Mouse (Mus musculus) stomach, postnatal 0 days (tissue): Measurements from ENCODE around the gene Cacna2d4. TPM values are rescaled to one million over a fixed set of nuclear protein-coding genes. Genes with fewer than 3 reads are reported as not detected.

ENCODE experiments used
- ATAC-seq: fragments of 200-750 bp; cut with Nextera tagmentation; 2 replicates; pipeline ENCODE4 v1.8.0; 2017; ENCODE audit not compliant: low FRiP score, low TSS enrichment
- DNase-seq: peaks from one replicate; pipeline ENCODE4 v3.0.0-alpha.2; 2016; ENCODE audit warnings: low spot score
- H3K27ac ChIP-seq: fragments of 300-500 bp; sonication (generic); replicated peaks from 2 replicates; pipeline ENCODE4 v1.5.1; 2014; ENCODE audit warnings: mild to moderate bottlenecking, control low read depth
- H3K27me3 ChIP-seq: fragments of 300-500 bp; sonication (generic); 2 replicates; pipeline ENCODE4 v1.6.1; 2014; ENCODE audit warnings: low read length; ENCODE audit not compliant: control insufficient read depth, insufficient read depth
- H3K36me3 ChIP-seq: fragments of 300-500 bp; sonication (generic); 2 replicates; pipeline ENCODE4 v1.6.1; 2014; ENCODE audit warnings: low read length, mixed read lengths; ENCODE audit not compliant: control insufficient read depth, insufficient read depth
- H3K4me1 ChIP-seq: fragments of 300-500 bp; sonication (generic); replicated peaks from 2 replicates; pipeline ENCODE4 v1.6.1; 2014; ENCODE audit warnings: antibody characterized with exemption; ENCODE audit not compliant: control insufficient read depth, insufficient read depth
- H3K4me2 ChIP-seq: fragments of 300-500 bp; sonication (generic); replicated peaks from 2 replicates; pipeline ENCODE4 v1.6.1; 2014; ENCODE audit warnings: low read depth, mild to moderate bottlenecking, control low read depth, moderate library complexity
- H3K4me3 ChIP-seq: fragments of 300-500 bp; sonication (generic); 2 replicates; pipeline ENCODE4 v1.5.1; 2014; ENCODE audit warnings: low read depth, low read length, control low read depth
- H3K9ac ChIP-seq: fragments of 300-500 bp; sonication (generic); 2 replicates; pipeline ENCODE4 v1.6.1; 2014; ENCODE audit warnings: mild to moderate bottlenecking, low read length, control low read depth, mixed read lengths
- H3K9me3 ChIP-seq: fragments of 300-500 bp; sonication (generic); 2 replicates; pipeline ENCODE4 v1.6.1; 2016; ENCODE audit warnings: low read length; ENCODE audit not compliant: control insufficient read depth
- CTCF ChIP-seq: IDR thresholded peaks from 2 replicates; pipeline ENCODE4 v1.5.1; 2016; ENCODE audit warnings: antibody characterized with exemption, low read depth, mild to moderate bottlenecking, moderate library complexity
- EP300 ChIP-seq: optimal IDR thresholded peaks from 2 replicates; pipeline ENCODE3; 2016; ENCODE audit warnings: antibody characterized with exemption
- WGBS: fragments of 180-500 bp; shearing (Covaris S2); extraction: QIAGEN DNeasy Blood & Tissue Kit; methylation state at CpG from one replicate; pipeline ENCODE4 v1.1.7; 2014; 5-methylcytosine and 5-hydroxymethylcytosine counted together
- polyA plus RNA-seq: library from polyadenylated mRNA; unstranded; fragments of >200 nt; fragmentation: Nextera tagmentation; extraction: Ambion mirVana; gene quantifications from 2 replicates; pipeline ENCODE4 v1.2.1, GENCODE M21; 2015

The Cacna2d4 gene
- polyA plus RNA-seq, 1 experiment from 2014 or later, result 0.13 TPM

DNA sequence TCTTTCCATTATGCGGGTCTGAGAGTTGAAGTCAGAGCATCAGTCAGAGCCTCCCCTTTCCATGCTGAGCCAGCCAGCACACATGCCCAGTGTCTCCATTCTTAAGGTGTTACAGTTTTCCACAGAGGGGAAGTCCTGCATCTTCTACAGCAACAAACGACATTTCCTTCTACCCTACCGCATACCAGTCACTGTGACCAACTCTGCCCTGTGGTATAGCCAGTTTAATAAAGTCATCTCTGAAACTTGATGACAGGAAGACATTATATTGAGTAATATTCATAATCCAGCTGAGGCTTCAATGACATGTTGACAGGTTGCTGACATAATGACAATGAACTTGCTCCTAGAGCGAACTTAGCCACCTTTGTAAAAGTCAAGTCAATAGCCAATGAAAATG, 154.4 kb downstream of the Cacna2d4 start:
- H3K9ac ChIP-seq, result no peak overlapping the region
- H3K36me3 ChIP-seq, result no peaks in the 10 kb centered on the region
- H3K27ac ChIP-seq, result no peak overlapping the region
- WGBS, result 91% methylated on average over 4 of the region's 4 CpGs
- no peaks in the 10 kb centered on the region for H3K4me1 ChIP-seq
- DNase-seq, result no peak
- no peak for ATAC-seq
- H3K27me3 ChIP-seq, result no peaks in the 10 kb centered on the region
- TF ChIP-seq CTCF, result no peak
- TF ChIP-seq EP300, result no peak
- no peaks in the 10 kb centered on the region for H3K9me3 ChIP-seq
- no peak overlapping the region for H3K4me2 ChIP-seq
- H3K4me3 ChIP-seq, result no peak overlapping the region

DNA sequence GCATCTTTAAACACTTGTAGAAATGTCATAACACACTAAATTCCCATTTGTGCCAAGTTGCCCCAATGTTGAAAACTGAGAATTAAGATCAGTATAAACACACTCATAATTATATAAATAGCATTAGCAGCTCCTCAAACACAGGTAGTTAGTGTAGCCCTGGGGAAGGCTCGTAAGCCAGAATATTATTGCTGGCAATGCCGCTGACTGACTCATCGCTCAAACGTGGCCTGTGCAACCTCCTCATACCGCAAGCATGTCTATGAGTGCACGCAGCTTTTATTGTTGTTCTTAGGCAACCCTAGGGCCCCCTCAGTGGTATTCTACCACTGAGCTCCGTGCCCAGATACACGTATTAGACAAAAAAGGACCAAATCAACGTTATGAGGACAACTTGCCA, 156.5 kb downstream of the Cacna2d4 start:
- Histone ChIP-seq H3K4me1 (no peaks in the 10 kb centered on the region), H3K9me3 (no peaks in the 10 kb centered on the region), H3K27me3 (no peaks in the 10 kb centered on the region), H3K9ac (no peak overlapping the region), H3K36me3 (no peaks in the 10 kb centered on the region), H3K4me2 (no peak overlapping the region), H3K4me3 (no peak overlapping the region), H3K27ac (no peak overlapping the region)
- 41% methylated on average over 9 of the region's 9 CpGs for WGBS
- DNase-seq (no peak), ATAC-seq (no peak)
- no peak for TF ChIP-seq EP300
- TF ChIP-seq CTCF, result no peak

DNA sequence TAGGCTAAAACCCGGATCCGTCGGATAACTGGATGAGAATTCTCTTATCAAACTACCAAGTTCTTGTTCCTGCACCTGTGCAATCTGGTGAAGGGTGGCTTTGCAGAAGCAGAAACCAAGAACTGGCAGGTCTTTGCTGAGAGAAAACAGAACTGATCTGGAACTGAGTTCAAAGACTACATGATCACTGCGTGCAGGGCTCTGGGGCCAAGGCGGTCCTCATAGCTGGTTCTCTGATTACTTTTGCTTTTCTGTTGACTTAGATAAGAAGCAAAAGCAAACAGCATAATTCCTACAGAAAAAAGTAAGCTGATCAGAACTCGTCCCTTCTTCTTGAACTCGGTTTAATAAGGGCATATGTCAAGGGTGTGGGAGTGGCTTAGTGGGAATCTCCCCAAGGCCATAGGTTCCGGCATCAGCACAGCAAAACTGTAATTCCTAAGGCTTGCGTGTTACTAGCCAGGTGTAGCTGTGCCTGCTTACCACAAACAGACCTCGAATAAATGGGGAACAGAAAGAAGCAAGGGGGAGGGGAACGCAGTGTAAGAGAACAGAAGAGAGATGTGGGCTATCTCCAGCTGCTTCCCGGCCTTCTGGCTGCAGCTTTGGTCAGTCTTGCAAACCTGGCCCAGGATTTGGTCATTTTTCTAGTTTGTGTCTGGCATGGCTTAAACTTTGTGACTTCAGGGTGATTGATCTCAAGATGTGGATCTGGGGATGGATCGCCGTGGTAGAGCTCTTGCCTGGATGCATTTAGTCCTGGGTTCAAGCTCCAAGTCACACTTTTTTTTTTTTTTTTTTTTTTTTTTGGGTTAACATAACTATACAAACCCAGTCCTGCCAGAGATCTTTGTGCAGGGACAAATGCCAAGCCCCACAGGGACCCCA, 159.3 kb downstream of the Cacna2d4 start:
- WGBS, result 46% methylated on average over 14 of the region's 14 CpGs
- H3K4me3 ChIP-seq, result no peak overlapping the region
- H3K36me3 ChIP-seq, result no peaks in the 10 kb centered on the region
- ATAC-seq (peak; percentile 84), DNase-seq (peak; percentile 68)
- H3K9ac ChIP-seq, result no peak overlapping the region
- H3K4me1 ChIP-seq, result no peaks in the 10 kb centered on the region
- H3K9me3 ChIP-seq, result no peaks in the 10 kb centered on the region
- TF ChIP-seq EP300, result no peak
- no peak for TF ChIP-seq CTCF
- no peaks in the 10 kb centered on the region for H3K27me3 ChIP-seq
- peak overlapping the region; percentile 88 for H3K27ac ChIP-seq
- H3K4me2 ChIP-seq, result no peak overlapping the region

DNA sequence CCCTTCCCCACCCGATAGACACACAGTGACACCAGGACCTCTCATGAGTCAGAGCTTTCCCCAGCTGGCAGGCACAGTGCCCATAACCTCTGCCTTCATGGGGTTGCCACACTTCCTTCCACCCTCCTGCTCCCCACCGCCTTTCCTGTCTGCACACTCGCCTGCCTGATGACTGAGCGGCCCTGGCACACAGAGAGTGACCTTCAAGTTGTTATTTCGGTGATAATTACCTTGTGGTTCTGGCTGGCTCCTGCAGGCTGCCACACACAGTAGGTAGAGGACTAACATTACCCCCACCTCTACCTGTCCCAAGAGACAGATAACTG, 159.9 kb downstream of the Cacna2d4 start:
- Histone ChIP-seq H3K27ac (peak overlapping the region; percentile 88), H3K9me3 (no peaks in the 10 kb centered on the region), H3K4me3 (no peak overlapping the region), H3K9ac (no peak overlapping the region), H3K4me1 (no peaks in the 10 kb centered on the region), H3K4me2 (no peak overlapping the region), H3K27me3 (no peaks in the 10 kb centered on the region), H3K36me3 (no peaks in the 10 kb centered on the region)
- TF ChIP-seq CTCF (0 out of 2 replicates have a peak, but pooled peaks have one; percentile 5), EP300 (no peak)
- DNase-seq (peak; percentile 91), ATAC-seq (peak; percentile 93)
- 34% methylated on average over 5 of the region's 5 CpGs for WGBS

DNA sequence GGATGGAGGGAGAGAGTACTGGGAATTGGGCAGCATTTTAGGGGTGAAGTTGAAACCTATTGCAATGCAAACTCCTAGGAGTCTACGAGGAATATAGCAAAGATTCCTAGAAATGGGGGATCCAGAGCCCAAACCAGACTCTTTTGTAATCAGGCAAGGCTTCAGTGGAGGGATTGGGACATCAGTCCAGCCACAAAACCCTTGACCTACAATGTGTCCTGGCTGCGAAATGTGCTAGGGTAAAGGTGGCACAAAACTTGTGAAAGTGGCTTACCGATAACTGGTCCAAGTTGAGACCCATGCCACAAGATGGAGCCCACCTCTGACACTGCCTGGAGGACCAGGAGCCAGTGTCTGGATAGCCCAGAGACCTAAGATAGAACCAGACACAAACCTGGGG, 163.0 kb downstream of the Cacna2d4 start:
- Histone ChIP-seq H3K36me3 (no peaks in the 10 kb centered on the region), H3K9ac (no peak overlapping the region), H3K4me1 (no peaks in the 10 kb centered on the region), H3K27ac (no peak overlapping the region), H3K4me2 (no peak overlapping the region), H3K27me3 (no peaks in the 10 kb centered on the region), H3K9me3 (no peaks in the 10 kb centered on the region), H3K4me3 (no peak overlapping the region)
- no peak for DNase-seq
- ATAC-seq, result no peak
- 95% methylated on average over 3 of the region's 3 CpGs for WGBS
- TF ChIP-seq EP300 (no peak), CTCF (no peak)

DNA sequence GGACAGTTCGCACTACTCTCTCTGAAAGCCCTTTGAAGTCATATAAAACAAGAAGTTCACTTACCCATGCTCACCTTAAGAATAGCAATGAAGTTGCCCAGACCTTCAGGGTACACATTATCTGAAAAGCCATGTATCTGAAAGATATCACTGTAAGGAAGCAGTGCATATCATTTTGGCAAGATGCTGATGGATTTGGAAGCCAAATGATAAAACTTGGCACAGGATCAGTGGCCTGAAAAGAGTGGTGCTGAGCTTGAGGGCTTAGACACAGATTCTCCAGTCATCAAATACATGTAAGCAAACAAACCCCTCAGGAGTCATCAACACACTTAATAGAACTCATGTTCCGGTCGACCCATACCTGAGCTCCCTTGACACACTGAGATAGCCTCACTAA, 164.3 kb downstream of the Cacna2d4 start:
- Histone ChIP-seq H3K4me1 (no peaks in the 10 kb centered on the region), H3K4me2 (no peak overlapping the region), H3K36me3 (no peaks in the 10 kb centered on the region), H3K27ac (no peak overlapping the region), H3K27me3 (no peaks in the 10 kb centered on the region), H3K9ac (no peak overlapping the region), H3K4me3 (no peak overlapping the region), H3K9me3 (no peaks in the 10 kb centered on the region)
- no peak for ATAC-seq
- DNase-seq, result no peak
- 92% methylated on average over 3 of the region's 3 CpGs for WGBS
- no peak for TF ChIP-seq EP300
- TF ChIP-seq CTCF, result no peak
